Mouse (Mus musculus): ENCODE measurements at regions not wholly inside any gene's neighbourhood (a gene's known extent, or its start where the extent isn't known, plus 50 kb on each side); places are given as distances from the start of the nearest gene placed in this dataset.

DNA sequence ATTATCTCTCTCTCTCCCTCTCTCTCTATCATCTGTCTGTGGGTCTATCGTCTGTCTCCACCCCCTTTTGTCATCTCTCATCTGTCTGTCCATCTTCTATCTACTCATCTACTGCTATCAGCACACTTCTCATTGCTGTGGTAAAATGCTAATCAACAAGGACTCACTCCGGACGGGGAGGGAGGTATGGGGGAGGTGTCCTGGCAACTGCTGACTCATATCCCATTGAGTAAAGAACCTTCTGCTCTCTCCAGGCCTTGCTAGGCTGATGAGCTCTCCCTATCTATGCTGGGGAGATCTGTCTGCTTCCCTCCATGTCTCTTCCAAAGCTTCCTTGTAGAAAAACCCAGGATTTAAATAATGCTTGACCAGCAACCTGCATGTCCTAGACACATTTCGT is 140.9 kb upstream of the Gm26897 start:
- DNase-seq (ENCODE audit: extremely low read depth): no peak
- TF ChIP-seq CHD2 (IDR thresholded peaks at IDR 0.05; ENCODE audit: low read length): no peak
- TF ChIP-seq HCFC1 (IDR thresholded peaks at IDR 0.05; ENCODE audit: low read depth, low read length): no peak
- TF ChIP-seq SIN3A (IDR thresholded peaks at IDR 0.05; ENCODE audit: low read length): no peak
- TF ChIP-seq POLR2AphosphoS2 (IDR thresholded peaks at IDR 0.05; ENCODE audit: low read depth, low read length): no peak
- no peak for TF ChIP-seq JUN (IDR thresholded peaks at IDR 0.05; ENCODE audit: insufficient read depth, low read depth, low read length)
- no peak for TF ChIP-seq MXI1 (IDR thresholded peaks at IDR 0.05; ENCODE audit: low read depth, low read length)
- no peak for TF ChIP-seq UBTF (IDR thresholded peaks at IDR 0.05; ENCODE audit: low read depth, low read length)
- no peak for TF ChIP-seq ETS1 (conservative IDR thresholded peaks at IDR 0.05; ENCODE audit: low read depth, low read length)
- TF ChIP-seq EP300 (IDR thresholded peaks at IDR 0.05; ENCODE audit: low read length): no peak
- no peak for TF ChIP-seq POLR2A (IDR thresholded peaks at IDR 0.05; ENCODE audit: low read depth, low read length)
- TF ChIP-seq BHLHE40 (IDR thresholded peaks at IDR 0.05; ENCODE audit: low read depth, low read length): no peak
- TF ChIP-seq ZKSCAN1 (IDR thresholded peaks at IDR 0.05; ENCODE audit: borderline replicate concordance, low read depth, low read length): no peak
- TF ChIP-seq NELFE (IDR thresholded peaks at IDR 0.05; ENCODE audit: low read depth, low read length): no peak
- no peak for TF ChIP-seq PAX5 (IDR thresholded peaks at IDR 0.05; ENCODE audit: low read length)
- no peak for TF ChIP-seq NRF1 (IDR thresholded peaks at IDR 0.05; ENCODE audit: low read depth, low read length)
- TF ChIP-seq RCOR1 (conservative IDR thresholded peaks at IDR 0.05; ENCODE audit: low read depth, low read length): no peak
- H3K4me2 ChIP-seq (ENCODE audit: insufficient read depth, low read depth, poor library complexity, severe bottlenecking): no peak overlapping the region
- H3K9ac ChIP-seq (ENCODE audit: insufficient read depth, low read depth): no peak overlapping the region
- in situ Hi-C loops (cut with MboI; ENCODE audit: low pct_ligation_motif_present, low pct_unique_long_range_greater_than_20kb, low sequenced_read_pairs): no loop called here
- H3K79me2 ChIP-seq (replicated peaks; ENCODE audit: control insufficient read depth, extremely low read depth, insufficient read depth, poor library complexity, severe bottlenecking): no peaks in the 10 kb centered on the region
- no peaks in the 10 kb centered on the region for H3K27me3 ChIP-seq (replicated peaks)
- H3K27ac ChIP-seq (ENCODE audit: insufficient read depth, low read depth): no peak overlapping the region
- no peak overlapping the region for H3K4me3 ChIP-seq (replicated peaks in 1 of 3; ENCODE audit: low read depth in 2 of 3, low read length in 2 of 3, poor library complexity in 1 of 3)
- no peaks in the 10 kb centered on the region for H3K36me3 ChIP-seq (replicated peaks in 1 of 2; ENCODE audit: control insufficient read depth in 1 of 2, insufficient read depth in 1 of 2, low read length in 1 of 2)
- peaks cover 80% of the 10 kb centered on the region for H3K9me3 ChIP-seq (replicated peaks; ENCODE audit: low read length)
- no peaks in the 10 kb centered on the region for H3K4me1 ChIP-seq (ENCODE audit: control insufficient read depth in 1 of 2, insufficient read depth in 2 of 2)
- dilution Hi-C loops (cut with MboI; ENCODE audit: extremely low pct_ligation_motif_present, extremely low pct_unique_long_range_greater_than_20kb, low sequenced_read_pairs): no loop called here

DNA sequence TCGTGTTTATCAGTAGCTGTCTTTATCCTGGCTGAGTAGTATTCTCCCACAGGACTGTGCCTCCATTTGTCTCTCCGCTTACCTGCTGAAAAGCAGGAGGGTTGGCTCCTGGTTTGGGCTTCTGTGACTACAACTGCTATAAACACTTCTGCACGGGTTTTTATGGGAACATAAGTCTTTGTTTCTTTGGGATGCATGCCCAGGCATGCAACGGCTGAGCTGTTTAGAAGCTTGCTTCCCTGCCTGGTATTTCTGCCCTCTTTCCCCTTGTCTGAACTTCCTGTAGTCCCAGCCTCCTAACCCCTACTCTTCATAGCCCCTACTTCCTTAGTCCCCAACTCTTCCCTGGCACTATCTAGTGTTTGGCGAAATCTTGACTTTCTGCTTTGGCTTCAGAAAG is 139.6 kb upstream of the Gm26897 start:
- H3K27me3 ChIP-seq (replicated peaks): no peaks in the 10 kb centered on the region
- H3K79me2 ChIP-seq (replicated peaks; ENCODE audit: control insufficient read depth, extremely low read depth, insufficient read depth, poor library complexity, severe bottlenecking): no peaks in the 10 kb centered on the region
- H3K9ac ChIP-seq (ENCODE audit: insufficient read depth, low read depth): no peak overlapping the region
- H3K9me3 ChIP-seq (replicated peaks; ENCODE audit: low read length): peaks cover 84% of the 10 kb centered on the region
- no peaks in the 10 kb centered on the region for H3K4me1 ChIP-seq (ENCODE audit: control insufficient read depth in 1 of 2, insufficient read depth in 2 of 2)
- dilution Hi-C loops (cut with MboI; ENCODE audit: extremely low pct_ligation_motif_present, extremely low pct_unique_long_range_greater_than_20kb, low sequenced_read_pairs) (no loop called here), in situ Hi-C loops (cut with MboI; ENCODE audit: low pct_ligation_motif_present, low pct_unique_long_range_greater_than_20kb, low sequenced_read_pairs) (no loop called here)
- H3K27ac ChIP-seq (ENCODE audit: insufficient read depth, low read depth): no peak overlapping the region
- H3K4me3 ChIP-seq (replicated peaks in 1 of 3; ENCODE audit: low read depth in 2 of 3, low read length in 2 of 3, poor library complexity in 1 of 3): no peak overlapping the region
- H3K4me2 ChIP-seq (ENCODE audit: insufficient read depth, low read depth, poor library complexity, severe bottlenecking): no peak overlapping the region
- H3K36me3 ChIP-seq (replicated peaks in 1 of 2; ENCODE audit: control insufficient read depth in 1 of 2, insufficient read depth in 1 of 2, low read length in 1 of 2): no peaks in the 10 kb centered on the region
- no peak for DNase-seq (ENCODE audit: extremely low read depth)
- TF ChIP-seq RAD21 (IDR thresholded peaks at IDR 0.05; ENCODE audit: low read depth, low read length) (no peak), BHLHE40 (IDR thresholded peaks at IDR 0.05; ENCODE audit: low read depth, low read length) (no peak), EP300 (IDR thresholded peaks at IDR 0.05; ENCODE audit: low read length) (no peak), HCFC1 (IDR thresholded peaks at IDR 0.05; ENCODE audit: low read depth, low read length) (no peak), CHD1 (IDR thresholded peaks at IDR 0.05; ENCODE audit: low read depth, low read length) (no peak), JUN (IDR thresholded peaks at IDR 0.05; ENCODE audit: insufficient read depth, low read depth, low read length) (no peak), ETS1 (conservative IDR thresholded peaks at IDR 0.05; ENCODE audit: low read depth, low read length) (no peak), PAX5 (IDR thresholded peaks at IDR 0.05; ENCODE audit: low read length) (no peak), SIN3A (IDR thresholded peaks at IDR 0.05; ENCODE audit: low read length) (no peak), UBTF (IDR thresholded peaks at IDR 0.05; ENCODE audit: low read depth, low read length) (no peak), ZC3H11A (IDR thresholded peaks at IDR 0.05; ENCODE audit: low read depth, low read length) (no peak), CHD2 (IDR thresholded peaks at IDR 0.05; ENCODE audit: low read length) (no peak), ZNF384 (IDR thresholded peaks at IDR 0.05; ENCODE audit: low read depth, low read length) (no peak), SMC3 (IDR thresholded peaks at IDR 0.05; ENCODE audit: low read depth, low read length) (no peak)

All from CH12.LX (cell line).